Mouse (Mus musculus) kidney, postnatal 10 days (tissue): ENCODE results near the gene Olfr1048.
"Not testable (repeated sequence)": the region's sequence is repeated elsewhere in the genome, so short reads cannot be mapped to it uniquely, and the experiment has no call there.

Experiments
- DNase-seq: peaks from one replicate; pipeline ENCODE4 v3.0.0; 2021; ENCODE audit warnings: mixed read lengths

Gene Olfr1048

GRCm38 (mm10) chr2:86240189-86240588 is at the start of gene Olfr1048:
Gene Olfr1048 (minus strand): TSS chr2:86240289.
- DNase-seq, result no peak

GRCm38 (mm10) chr2:86278988-86279387 is 38.9 kb upstream of the Olfr1048 start, which contains the start of gene Olfr1051:
Gene Olfr1051 (minus strand): TSS chr2:86279088.
- DNase-seq, result not testable (repeated sequence)

- not testable (repeated sequence) for DNase-seq
Observed at GRCm38 (mm10) chr2:86258228-86258627, 18.1 kb upstream of the Olfr1048 start, which contains the start of gene Olfr1049. Gene Olfr1049 (minus strand): TSS chr2:86258328.

- no peak for DNase-seq
Observed at GRCm38 (mm10) chr2:86231301-86231700, 8.8 kb downstream of the Olfr1048 start, which contains the start of gene Olfr1047. Gene Olfr1047 (minus strand): TSS chr2:86231401.

GRCm38 (mm10) chr2:86219214-86219613 is 20.9 kb downstream of the Olfr1048 start, which contains the start of gene Olfr1046:
Gene Olfr1046 (minus strand): TSS chr2:86219314.
- no peak for DNase-seq

- DNase-seq, result no peak
Observed at GRCm38 (mm10) chr2:86202909-86203308, 37.2 kb downstream of the Olfr1048 start, which contains the start of gene Olfr1045. Gene Olfr1045 (minus strand): TSS chr2:86203009.

- no peak for DNase-seq
Observed at GRCm38 (mm10) chr2:86195863-86196262, 44.2 kb downstream of the Olfr1048 start.

- DNase-seq, result no peak
Observed at GRCm38 (mm10) chr2:86185583-86185982, 54.5 kb downstream of the Olfr1048 start, which contains the start of gene Olfr52. Gene Olfr52 (minus strand): TSS chr2:86185683.
